Mouse (Mus musculus): ENCODE data around the gene Dsp. TPM values are rescaled to one million over a fixed set of nuclear protein-coding genes. Genes with fewer than 3 reads are reported as not detected.

Gene Dsp
- polyA plus RNA-seq, 1 experiment from 2014 or later = 40.0 TPM

- WGBS = 34% methylated on average over 6 of the region's 6 CpGs
- no peaks in the 10 kb centered on the region for H3K36me3 ChIP-seq (ENCODE audit: control insufficient read depth, insufficient read depth)
- no peak overlapping the region for H3K4me2 ChIP-seq (ENCODE audit: low read depth, low read length)
- no peak for ATAC-seq (replicated peaks; ENCODE audit: extremely low read depth, insufficient read depth, low FRiP score)
- H3K27me3 ChIP-seq (ENCODE audit: control insufficient read depth, insufficient read depth, low read length) = no peaks in the 10 kb centered on the region
- H3K9me3 ChIP-seq (replicated peaks; ENCODE audit: control insufficient read depth, low read length) = no peaks in the 10 kb centered on the region
- H3K4me1 ChIP-seq (ENCODE audit: control insufficient read depth, insufficient read depth, low read length) = peaks cover 38% of the 10 kb centered on the region
- H3K27ac ChIP-seq (ENCODE audit: low read length) = peak overlapping the region; percentile 47
- peak overlapping the region; percentile 49 for H3K9ac ChIP-seq (ENCODE audit: low read length)
- H3K4me3 ChIP-seq (ENCODE audit: low read length) = no peak overlapping the region
These were observed 6.5 kb downstream of the Dsp start for GRCm38 (mm10) chr13:38157635-38158034.

DNA sequence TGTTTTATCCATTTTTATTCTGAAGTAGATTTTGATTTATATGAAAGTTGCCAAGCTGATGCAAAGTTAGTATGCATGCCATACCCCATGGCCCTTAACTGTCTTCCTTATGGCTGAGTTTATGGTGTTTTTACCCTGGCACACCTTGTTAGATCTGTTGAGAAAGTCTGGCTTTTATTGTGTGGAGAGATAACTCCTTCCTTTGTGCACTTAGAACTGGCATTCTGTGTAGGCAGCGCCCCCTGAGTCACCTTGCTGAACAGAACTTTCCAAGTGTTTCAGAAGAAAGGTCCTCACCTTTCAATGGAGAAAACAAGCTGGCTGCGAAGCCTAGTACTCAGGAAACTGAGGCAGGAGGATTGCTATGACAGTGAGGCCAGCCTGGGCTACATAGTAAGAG is 10.9 kb downstream of the Dsp start:
- Histone ChIP-seq H3K27me3 (ENCODE audit: control insufficient read depth, insufficient read depth, low read length) (no peaks in the 10 kb centered on the region), H3K4me1 (ENCODE audit: control insufficient read depth, insufficient read depth, low read length) (peaks cover 53% of the 10 kb centered on the region), H3K4me2 (ENCODE audit: low read depth, low read length) (peak overlapping the region; percentile 42; the same call in 1 of the 2 replicates), H3K4me3 (ENCODE audit: low read length) (no peak overlapping the region), H3K36me3 (ENCODE audit: control insufficient read depth, insufficient read depth) (peaks cover 8% of the 10 kb centered on the region; the same call in 1 of the 2 replicates), H3K9ac (ENCODE audit: low read length) (peak overlapping the region; percentile 58), H3K9me3 (replicated peaks; ENCODE audit: control insufficient read depth, low read length) (no peaks in the 10 kb centered on the region), H3K27ac (ENCODE audit: low read length) (peak overlapping the region; percentile 97)
- ATAC-seq (replicated peaks; ENCODE audit: extremely low read depth, insufficient read depth, low FRiP score) = no peak
- 65% methylated on average over 2 of the region's 2 CpGs for WGBS

GRCm38 (mm10) chr13:38162668-38163067 is 11.6 kb downstream of the Dsp start:
- H3K27ac ChIP-seq (ENCODE audit: low read length) = peak overlapping the region; percentile 97
- peak; percentile 95 for ATAC-seq (replicated peaks; ENCODE audit: extremely low read depth, insufficient read depth, low FRiP score)
- peak overlapping the region; percentile 42 for H3K4me2 ChIP-seq (ENCODE audit: low read depth, low read length)
- peak overlapping the region; percentile 58 for H3K9ac ChIP-seq (ENCODE audit: low read length)
- H3K9me3 ChIP-seq (replicated peaks; ENCODE audit: control insufficient read depth, low read length) = no peaks in the 10 kb centered on the region
- WGBS = 16% methylated on average over 11 of the region's 11 CpGs
- no peaks in the 10 kb centered on the region for H3K27me3 ChIP-seq (ENCODE audit: control insufficient read depth, insufficient read depth, low read length)
- no peak overlapping the region for H3K4me3 ChIP-seq (ENCODE audit: low read length)
- peaks cover 51% of the 10 kb centered on the region for H3K4me1 ChIP-seq (ENCODE audit: control insufficient read depth, insufficient read depth, low read length)
- H3K36me3 ChIP-seq (ENCODE audit: control insufficient read depth, insufficient read depth) = peaks cover 12% of the 10 kb centered on the region; the same call in 1 of the 2 replicates

DNA sequence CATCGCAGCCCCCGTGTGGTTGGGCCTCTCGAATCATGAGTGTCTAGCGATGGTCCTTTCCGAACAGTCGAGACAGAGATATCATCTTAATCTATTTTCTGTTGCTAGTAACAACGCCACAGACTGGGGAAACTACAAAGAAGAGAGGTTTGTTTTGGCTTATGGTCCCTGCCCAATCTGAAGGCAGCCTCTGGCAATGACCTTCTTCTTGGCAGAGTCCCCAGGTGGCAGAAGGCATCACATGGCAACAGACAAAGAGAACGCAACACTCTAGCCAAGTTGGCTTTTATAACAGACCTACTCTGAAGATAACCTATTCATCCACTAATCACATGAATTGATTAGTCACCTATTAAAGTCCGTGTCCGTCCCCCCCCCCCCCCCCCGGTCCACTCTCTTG is 13.8 kb downstream of the Dsp start:
- H3K9ac ChIP-seq (ENCODE audit: low read length) = no peak overlapping the region
- no peaks in the 10 kb centered on the region for H3K9me3 ChIP-seq (replicated peaks; ENCODE audit: control insufficient read depth, low read length)
- no peak overlapping the region for H3K4me2 ChIP-seq (ENCODE audit: low read depth, low read length)
- no peak for ATAC-seq (replicated peaks; ENCODE audit: extremely low read depth, insufficient read depth, low FRiP score)
- WGBS = 64% methylated on average over 11 of the region's 11 CpGs
- peaks cover 49% of the 10 kb centered on the region for H3K4me1 ChIP-seq (ENCODE audit: control insufficient read depth, insufficient read depth, low read length)
- no peaks in the 10 kb centered on the region for H3K27me3 ChIP-seq (ENCODE audit: control insufficient read depth, insufficient read depth, low read length)
- peaks cover 33% of the 10 kb centered on the region for H3K36me3 ChIP-seq (ENCODE audit: control insufficient read depth, insufficient read depth)
- peak overlapping the region; percentile 72 for H3K27ac ChIP-seq (ENCODE audit: low read length)
- H3K4me3 ChIP-seq (ENCODE audit: low read length) = no peak overlapping the region

GRCm38 (mm10) chr13:38167056-38167455 is 16.0 kb downstream of the Dsp start:
- 92% methylated on average over 3 of the region's 3 CpGs for WGBS
- Histone ChIP-seq H3K4me2 (ENCODE audit: low read depth, low read length) (no peak overlapping the region), H3K36me3 (ENCODE audit: control insufficient read depth, insufficient read depth) (peaks cover 34% of the 10 kb centered on the region), H3K9me3 (replicated peaks; ENCODE audit: control insufficient read depth, low read length) (no peaks in the 10 kb centered on the region), H3K27ac (ENCODE audit: low read length) (no peak overlapping the region), H3K4me1 (ENCODE audit: control insufficient read depth, insufficient read depth, low read length) (peaks cover 46% of the 10 kb centered on the region), H3K4me3 (ENCODE audit: low read length) (no peak overlapping the region), H3K9ac (ENCODE audit: low read length) (no peak overlapping the region), H3K27me3 (ENCODE audit: control insufficient read depth, insufficient read depth, low read length) (no peaks in the 10 kb centered on the region)
- ATAC-seq (replicated peaks; ENCODE audit: extremely low read depth, insufficient read depth, low FRiP score) = no peak

- Histone ChIP-seq H3K4me1 (ENCODE audit: control insufficient read depth, insufficient read depth, low read length) (peaks cover 19% of the 10 kb centered on the region), H3K9me3 (replicated peaks; ENCODE audit: control insufficient read depth, low read length) (no peaks in the 10 kb centered on the region), H3K27me3 (ENCODE audit: control insufficient read depth, insufficient read depth, low read length) (no peaks in the 10 kb centered on the region), H3K27ac (ENCODE audit: low read length) (peak overlapping the region; percentile 99), H3K4me3 (ENCODE audit: low read length) (0 out of 2 replicates have a peak overlapping the region, but pooled peaks have one; percentile 4), H3K36me3 (ENCODE audit: control insufficient read depth, insufficient read depth) (peaks cover 52% of the 10 kb centered on the region), H3K4me2 (ENCODE audit: low read depth, low read length) (peak overlapping the region; percentile 60), H3K9ac (ENCODE audit: low read length) (peak overlapping the region; percentile 61)
- WGBS = 4% methylated on average over 4 of the region's 4 CpGs
- ATAC-seq (replicated peaks; ENCODE audit: extremely low read depth, insufficient read depth, low FRiP score) = peak; percentile 98
These were observed 19.6 kb downstream of the Dsp start for GRCm38 (mm10) chr13:38170707-38171144.

GRCm38 (mm10) chr13:38193406-38193805 is 42.3 kb downstream of the Dsp start:
- Histone ChIP-seq H3K36me3 (ENCODE audit: control insufficient read depth, insufficient read depth) (peaks cover 84% of the 10 kb centered on the region), H3K4me3 (ENCODE audit: low read length) (no peak overlapping the region), H3K4me1 (ENCODE audit: control insufficient read depth, insufficient read depth, low read length) (no peaks in the 10 kb centered on the region), H3K9me3 (replicated peaks; ENCODE audit: control insufficient read depth, low read length) (peaks cover 14% of the 10 kb centered on the region), H3K9ac (ENCODE audit: low read length) (no peak overlapping the region), H3K27ac (ENCODE audit: low read length) (no peak overlapping the region), H3K4me2 (ENCODE audit: low read depth, low read length) (no peak overlapping the region), H3K27me3 (ENCODE audit: control insufficient read depth, insufficient read depth, low read length) (no peaks in the 10 kb centered on the region)
- WGBS = 87% methylated on average over 10 of the region's 10 CpGs
- ATAC-seq (replicated peaks; ENCODE audit: extremely low read depth, insufficient read depth, low FRiP score) = no peak

DNA sequence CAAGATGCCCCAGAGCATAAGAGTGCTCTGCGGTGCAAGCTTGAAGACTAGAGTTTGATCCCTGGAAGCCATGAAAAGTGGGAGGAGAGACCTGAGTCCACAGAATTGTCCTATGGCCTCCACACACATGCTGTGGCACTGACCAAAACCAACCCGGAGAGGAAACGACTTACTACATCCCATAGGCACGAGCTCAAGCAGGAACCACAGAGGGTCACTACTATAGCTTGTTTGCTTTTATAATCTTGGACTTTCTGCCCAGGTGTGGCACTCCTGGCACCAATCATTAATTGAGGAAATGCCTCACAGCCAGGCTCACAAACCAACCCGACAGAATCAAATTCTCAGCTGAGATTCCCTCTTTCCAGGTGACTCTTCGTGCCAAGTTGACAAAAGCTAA is 50.3 kb downstream of the Dsp start:
- Histone ChIP-seq H3K9ac (ENCODE audit: low read length) (no peak overlapping the region), H3K4me1 (ENCODE audit: control insufficient read depth, insufficient read depth, low read length) (peaks cover 13% of the 10 kb centered on the region), H3K4me3 (ENCODE audit: low read length) (no peak overlapping the region), H3K4me2 (ENCODE audit: low read depth, low read length) (no peak overlapping the region), H3K27ac (ENCODE audit: low read length) (no peak overlapping the region), H3K9me3 (replicated peaks; ENCODE audit: control insufficient read depth, low read length) (no peaks in the 10 kb centered on the region; the same call in 1 of the 2 replicates), H3K36me3 (ENCODE audit: control insufficient read depth, insufficient read depth) (peaks cover 19% of the 10 kb centered on the region), H3K27me3 (ENCODE audit: control insufficient read depth, insufficient read depth, low read length) (no peaks in the 10 kb centered on the region)
- 62% methylated on average over 6 of the region's 6 CpGs for WGBS
- no peak for ATAC-seq (replicated peaks; ENCODE audit: extremely low read depth, insufficient read depth, low FRiP score)

GRCm38 (mm10) chr13:38204171-38204570 is 53.1 kb downstream of the Dsp start:
- ATAC-seq (replicated peaks; ENCODE audit: extremely low read depth, insufficient read depth, low FRiP score) = no peak
- WGBS = 52% methylated on average over 4 of the region's 4 CpGs
- 0 out of 2 replicates have a peak, but pooled peaks cover 4% of the 10 kb centered on the region for H3K36me3 ChIP-seq (ENCODE audit: control insufficient read depth, insufficient read depth)
- no peaks in the 10 kb centered on the region for H3K27me3 ChIP-seq (ENCODE audit: control insufficient read depth, insufficient read depth, low read length)
- peak overlapping the region; percentile 74 for H3K4me2 ChIP-seq (ENCODE audit: low read depth, low read length)
- no peak overlapping the region for H3K9ac ChIP-seq (ENCODE audit: low read length)
- no peaks in the 10 kb centered on the region for H3K9me3 ChIP-seq (replicated peaks; ENCODE audit: control insufficient read depth, low read length)
- peak overlapping the region; percentile 95 for H3K4me3 ChIP-seq (ENCODE audit: low read length)
- H3K4me1 ChIP-seq (ENCODE audit: control insufficient read depth, insufficient read depth, low read length) = peaks cover 17% of the 10 kb centered on the region
- no peak overlapping the region for H3K27ac ChIP-seq (ENCODE audit: low read length)
